16 mouse cellular contexts compared by ENCODE assay signal in the genomic region with DNA sequence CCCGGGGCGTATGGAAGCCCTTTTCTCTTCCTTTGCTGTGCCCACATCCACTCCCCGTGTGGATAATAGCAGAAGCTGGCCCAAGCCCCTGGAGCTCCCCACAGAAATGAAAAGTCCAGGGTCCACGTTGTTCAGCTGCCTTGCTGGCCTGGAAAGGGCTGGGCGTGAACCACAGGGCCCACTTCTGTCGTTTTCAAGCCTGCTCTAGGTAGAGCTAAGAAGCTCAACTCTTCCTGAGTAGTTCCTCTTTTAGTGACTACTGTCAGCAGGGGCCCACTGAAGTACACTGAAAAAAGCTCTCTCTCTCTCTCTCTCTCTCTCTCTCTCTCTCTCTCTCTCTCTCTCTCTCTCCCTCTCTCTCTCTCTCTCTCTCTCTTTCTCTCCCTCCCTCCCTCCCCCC. TPM values are rescaled to one million over a fixed set of nuclear protein-coding genes. Genes with fewer than 3 reads are reported as not detected.
DNase-seq lines count a peak whose midpoint lies in the region; ATAC-seq and TF ChIP-seq lines count a peak whose summit lies in the region.
"Had no signal": no experiment of that assay in that cellular context is flagged by ENCODE, and none has a peak within 500 bp of the region (broad histone marks: within the 10 kb centered on the region; RNA-seq: fewer than 3 reads in every experiment).

No protein-coding gene starts in this region.

- H3K36me3 ChIP-seq in limb, embryonic 15.5 days = no peaks in the 10 kb centered on the region
- H3K36me3 ChIP-seq in limb, embryonic 10.5 days = no peaks in the 10 kb centered on the region
- no peaks in the 10 kb centered on the region for H3K36me3 ChIP-seq in CH12.LX (replicated peaks in 1 of 2; ENCODE audit: control insufficient read depth in 1 of 2, insufficient read depth in 1 of 2, low read length in 1 of 2)
- H3K36me3 ChIP-seq in embryonic facial prominence, embryonic 10.5 days (replicated peaks) = no peaks in the 10 kb centered on the region
- no peaks in the 10 kb centered on the region for H3K36me3 ChIP-seq in liver, postnatal 0 days (replicated peaks; ENCODE audit: insufficient read depth, low read length)
- H3K36me3 ChIP-seq in lung, postnatal 0 days (ENCODE audit: insufficient read depth, low read length) = no peaks in the 10 kb centered on the region
- H3K36me3 ChIP-seq: forebrain, embryonic 10.5 days; hindbrain, embryonic 13.5 days; limb, embryonic 13.5 days; neural tube, embryonic 12.5 days had no signal

- H3K27me3 ChIP-seq in limb, embryonic 15.5 days = peaks cover 51% of the 10 kb centered on the region
- H3K27me3 ChIP-seq in limb, embryonic 10.5 days (ENCODE audit: low read depth, poor library complexity, severe bottlenecking) = peaks cover 96% of the 10 kb centered on the region
- H3K27me3 ChIP-seq in CH12.LX (replicated peaks) = no peaks in the 10 kb centered on the region
- H3K27me3 ChIP-seq in embryonic facial prominence, embryonic 10.5 days (replicated peaks; ENCODE audit: low read depth, poor library complexity, severe bottlenecking) = peaks cover 95% of the 10 kb centered on the region
- H3K27me3 ChIP-seq in liver, postnatal 0 days (ENCODE audit: insufficient read depth, low read length) = peaks cover 13% of the 10 kb centered on the region; the same call in 1 of the 2 replicates
- H3K27me3 ChIP-seq in lung, postnatal 0 days (replicated peaks; ENCODE audit: insufficient read depth, low read length) = no peaks in the 10 kb centered on the region

- no peaks in the 10 kb centered on the region for H3K79me2 ChIP-seq in CH12.LX (replicated peaks; ENCODE audit: control insufficient read depth, extremely low read depth, insufficient read depth, poor library complexity, severe bottlenecking)

- no peak for TF ChIP-seq POLR2A in CH12.LX (IDR thresholded peaks at IDR 0.05; ENCODE audit: low read depth, low read length)

- peak overlapping the region; percentile 54; the same call in 1 of the 2 replicates for H3K27ac ChIP-seq in limb, embryonic 15.5 days
- H3K27ac ChIP-seq in limb, embryonic 10.5 days = no peak overlapping the region
- no peak overlapping the region for H3K27ac ChIP-seq in CH12.LX (ENCODE audit: insufficient read depth, low read depth)
- no peak overlapping the region for H3K27ac ChIP-seq in embryonic facial prominence, embryonic 10.5 days (replicated peaks)
- H3K27ac ChIP-seq in liver, postnatal 0 days (ENCODE audit: low read depth) = peak overlapping the region; percentile 49; the same call in 1 of the 2 replicates
- H3K27ac ChIP-seq in lung, postnatal 0 days (ENCODE audit: low read length) = no peak overlapping the region
- H3K27ac ChIP-seq: forebrain, embryonic 10.5 days; hindbrain, embryonic 13.5 days; limb, embryonic 13.5 days; neural tube, embryonic 12.5 days had no signal

- DNase-seq in limb, embryonic 10.5 days (ENCODE audit: low spot score) = no peak
- peak; percentile 34 for DNase-seq in CH12.LX (ENCODE audit: extremely low read depth)
- peak; percentile 8 for DNase-seq in embryonic facial prominence, embryonic 10.5 days (ENCODE audit: low spot score)
- no peak for DNase-seq in liver, postnatal 0 days
- DNase-seq in lung, postnatal 0 days (ENCODE audit: low spot score) = no peak
- DNase-seq in cerebellum, adult 9-11 months = no peak
- no peak for DNase-seq in gastrocnemius, postnatal 10 days
- DNase-seq: cerebellum, adult 18-20 months; kidney, postnatal 14 days; lung, postnatal 14 days had no signal

- in situ Hi-C loops in CH12.LX (cut with MboI; ENCODE audit: low pct_ligation_motif_present, low pct_unique_long_range_greater_than_20kb, low sequenced_read_pairs) = no loop called here

- dilution Hi-C loops in CH12.LX (cut with MboI; ENCODE audit: extremely low pct_ligation_motif_present, extremely low pct_unique_long_range_greater_than_20kb, low sequenced_read_pairs) = no loop called here

- TF ChIP-seq CTCF in CH12.LX (conservative IDR thresholded peaks at IDR 0.05 in 1 of 2, IDR thresholded peaks at IDR 0.05 in 1 of 2; ENCODE audit: low read depth in 2 of 2, low read length in 2 of 2) = no peak
- no peak for TF ChIP-seq CTCF in liver, postnatal 0 days (IDR thresholded peaks at IDR 0.05; ENCODE audit: low read depth)
- no peak for TF ChIP-seq CTCF in lung, postnatal 0 days (IDR thresholded peaks at IDR 0.05)

- H3K4me3 ChIP-seq in limb, embryonic 15.5 days = no peak overlapping the region
- no peak overlapping the region for H3K4me3 ChIP-seq in limb, embryonic 10.5 days
- H3K4me3 ChIP-seq in CH12.LX (replicated peaks in 1 of 3; ENCODE audit: low read depth in 2 of 3, low read length in 2 of 3, poor library complexity in 1 of 3) = no peak overlapping the region
- no peak overlapping the region for H3K4me3 ChIP-seq in embryonic facial prominence, embryonic 10.5 days
- H3K4me3 ChIP-seq in liver, postnatal 0 days (ENCODE audit: low read depth, low read length) = no peak overlapping the region
- H3K4me3 ChIP-seq in lung, postnatal 0 days (ENCODE audit: low read depth, low read length) = no peak overlapping the region
- H3K4me3 ChIP-seq: forebrain, embryonic 10.5 days; hindbrain, embryonic 13.5 days; limb, embryonic 13.5 days; neural tube, embryonic 12.5 days had no signal

- no peak for TF ChIP-seq RAD21 in CH12.LX (IDR thresholded peaks at IDR 0.05; ENCODE audit: low read depth, low read length)

- no peak overlapping the region for H3K4me2 ChIP-seq in limb, embryonic 15.5 days
- no peak overlapping the region for H3K4me2 ChIP-seq in CH12.LX (ENCODE audit: insufficient read depth, low read depth, poor library complexity, severe bottlenecking)
- no peak overlapping the region for H3K4me2 ChIP-seq in liver, postnatal 0 days (ENCODE audit: low read depth, low read length)
- H3K4me2 ChIP-seq in lung, postnatal 0 days (replicated peaks; ENCODE audit: low read depth, low read length) = no peak overlapping the region
- H3K4me2 ChIP-seq: hindbrain, embryonic 13.5 days; limb, embryonic 13.5 days; midbrain, embryonic 11.5 days; neural tube, embryonic 12.5 days had no signal

- ATAC-seq in limb, embryonic 15.5 days (ENCODE audit: insufficient number of reproducible peaks, low FRiP score, low TSS enrichment, low read depth) = no peak
- no peak for ATAC-seq in liver, postnatal 0 days
- no peak for ATAC-seq in lung, postnatal 0 days

- H3K9ac ChIP-seq in limb, embryonic 15.5 days = no peak overlapping the region
- no peak overlapping the region for H3K9ac ChIP-seq in CH12.LX (ENCODE audit: insufficient read depth, low read depth)
- no peak overlapping the region for H3K9ac ChIP-seq in liver, postnatal 0 days (replicated peaks)
- H3K9ac ChIP-seq in lung, postnatal 0 days (replicated peaks; ENCODE audit: low read depth) = no peak overlapping the region
- H3K9ac ChIP-seq: hindbrain, embryonic 13.5 days; neural tube, embryonic 12.5 days had no signal

- TF ChIP-seq EP300 in CH12.LX (IDR thresholded peaks at IDR 0.05; ENCODE audit: low read length) = no peak
- TF ChIP-seq EP300 in liver, postnatal 0 days (IDR thresholded peaks at IDR 0.05; ENCODE audit: low read depth) = no peak
- TF ChIP-seq EP300 in lung, postnatal 0 days (IDR thresholded peaks at IDR 0.05) = no peak

- no peaks in the 10 kb centered on the region for H3K9me3 ChIP-seq in limb, embryonic 15.5 days
- H3K9me3 ChIP-seq in limb, embryonic 10.5 days (replicated peaks) = no peaks in the 10 kb centered on the region
- H3K9me3 ChIP-seq in CH12.LX (replicated peaks; ENCODE audit: low read length) = peaks cover 8% of the 10 kb centered on the region
- no peaks in the 10 kb centered on the region for H3K9me3 ChIP-seq in embryonic facial prominence, embryonic 10.5 days
- no peaks in the 10 kb centered on the region for H3K9me3 ChIP-seq in liver, postnatal 0 days (ENCODE audit: low read length)
- no peaks in the 10 kb centered on the region for H3K9me3 ChIP-seq in lung, postnatal 0 days (ENCODE audit: low read length)
- H3K9me3 ChIP-seq: forebrain, embryonic 10.5 days; hindbrain, embryonic 13.5 days; limb, embryonic 13.5 days; neural tube, embryonic 12.5 days had no signal

- WGBS in limb, embryonic 15.5 days = 42% methylated on average over 6 of the region's 6 CpGs
- 69% methylated on average over 6 of the region's 6 CpGs for WGBS in limb, embryonic 10.5 days
- WGBS in embryonic facial prominence, embryonic 10.5 days = 52% methylated on average over 6 of the region's 6 CpGs
- 30% methylated on average over 6 of the region's 6 CpGs for WGBS in liver, postnatal 0 days (ENCODE audit: insufficient replicate concordance)
- WGBS in lung, postnatal 0 days = 55% methylated on average over 6 of the region's 6 CpGs

- H3K4me1 ChIP-seq in limb, embryonic 15.5 days = peaks cover 27% of the 10 kb centered on the region
- peaks cover 23% of the 10 kb centered on the region for H3K4me1 ChIP-seq in limb, embryonic 10.5 days
- H3K4me1 ChIP-seq in CH12.LX (ENCODE audit: control insufficient read depth in 1 of 2, insufficient read depth in 2 of 2) = peaks cover 3 to 29% of the 10 kb centered on the region in 2 experiments
- peaks cover 48% of the 10 kb centered on the region for H3K4me1 ChIP-seq in embryonic facial prominence, embryonic 10.5 days
- peaks cover 34% of the 10 kb centered on the region for H3K4me1 ChIP-seq in liver, postnatal 0 days (ENCODE audit: insufficient read depth)
- no peaks in the 10 kb centered on the region; the same call in 1 of the 2 replicates for H3K4me1 ChIP-seq in lung, postnatal 0 days (ENCODE audit: insufficient read depth, low read depth, low read length)

TF ChIP-seq in CH12.LX, 34 proteins besides CTCF, POLR2A, EP300 and RAD21 (continues in another document):
- TF ChIP-seq CHD1 (IDR thresholded peaks at IDR 0.05; ENCODE audit: low read depth, low read length) (no peak), TCF12 (IDR thresholded peaks at IDR 0.05; ENCODE audit: low read depth, low read length) (no peak), BHLHE40 (IDR thresholded peaks at IDR 0.05; ENCODE audit: low read depth, low read length) (no peak), NELFE (IDR thresholded peaks at IDR 0.05; ENCODE audit: low read depth, low read length) (no peak), SMC3 (IDR thresholded peaks at IDR 0.05; ENCODE audit: low read depth, low read length) (no peak), JUND (conservative IDR thresholded peaks at IDR 0.05; ENCODE audit: low read depth, low read length) (no peak), ETS1 (conservative IDR thresholded peaks at IDR 0.05; ENCODE audit: low read depth, low read length) (no peak), USF1 (IDR thresholded peaks at IDR 0.05; ENCODE audit: low read depth, low read length) (no peak)

RNA-seq across cellular contexts. Expression of a gene that starts 5.7 kb away (rescaled TPM):
- 13.6 and 16.5 TPM in 2 replicates for polyA plus RNA-seq in limb, embryonic 15.5 days (2015; fragmentation: Nextera tagmentation; extraction: Ambion mirVana)
- 0.25 and 0.40 TPM in 2 replicates for polyA plus RNA-seq in limb, embryonic 10.5 days (2016; fragmentation: Nextera tagmentation; extraction: Ambion mirVana)
- not detected in 2 replicates for total RNA-seq in CH12.LX (2012; rRNA removed)
- total RNA-seq in CH12.LX (2014; rRNA removed) = not detected in 2 replicates
- not detected in 2 replicates for polyA plus RNA-seq in CH12.LX (2012; ENCODE audit: insufficient read length, low read depth)
- polyA plus RNA-seq in embryonic facial prominence, embryonic 10.5 days (2016; fragmentation: Nextera tagmentation; extraction: Ambion mirVana) = 0.39 and 0.45 TPM in 2 replicates
- 20.2 and 34.0 TPM in 2 replicates for polyA plus RNA-seq in liver, postnatal 0 days (2015; fragmentation: Nextera tagmentation; extraction: Ambion mirVana)
- 28.9 and 29.8 TPM in 2 replicates for polyA plus RNA-seq in lung, postnatal 0 days (2015; fragmentation: Nextera tagmentation; extraction: Ambion mirVana)
- 1 to 10 TPM; 7.5 to 8.2 TPM for total RNA-seq in gastrocnemius, postnatal 10 days (2021)

Comparison
In these comparisons a context has a peak if more than half of its experiments do, and no peak if none do; other contexts are left out.
1. H3K27ac ChIP-seq: peak in limb, embryonic 15.5 days (single experiment) and liver, postnatal 0 days (single experiment); none in limb, embryonic 10.5 days (single experiment), CH12.LX (single experiment), embryonic facial prominence, embryonic 10.5 days (single experiment) and lung, postnatal 0 days (single experiment).
2. RNA of a gene that starts 5.7 kb away (polyA plus RNA-seq): 28.9 to 29.8 TPM in lung, postnatal 0 days, 20.2 to 34.0 TPM in liver, postnatal 0 days and 13.6 to 16.5 TPM in limb, embryonic 15.5 days; 0.39 to 0.45 TPM in embryonic facial prominence, embryonic 10.5 days, 0.25 to 0.40 TPM in limb, embryonic 10.5 days and not detected in CH12.LX; every median in the first group is over 10 times any median in the second.
3. DNase-seq: peak in CH12.LX (single experiment) and embryonic facial prominence, embryonic 10.5 days (single experiment); none in limb, embryonic 10.5 days (single experiment), liver, postnatal 0 days (single experiment), lung, postnatal 0 days (single experiment), cerebellum, adult 9-11 months (single experiment) and gastrocnemius, postnatal 10 days (single experiment).